Mouse (Mus musculus) heart, adult 2 months (tissue): ENCODE measurements around the gene Slc38a10.

Experiments
- CTCF ChIP-seq: fragments of 200-600 bp; IDR thresholded peaks from 2 replicates; pipeline ENCODE4 v1.8.1; 2022; ENCODE audit warnings: antibody characterized with exemption, mild to moderate bottlenecking, moderate library complexity
- POLR2A ChIP-seq: fragments of 200-500 bp; IDR thresholded peaks from 2 replicates; pipeline ENCODE4 v1.6.1; 2011; ENCODE audit warnings: mild to moderate bottlenecking, low read depth, low read length, control low read depth; ENCODE audit not compliant: insufficient read depth

DNA sequence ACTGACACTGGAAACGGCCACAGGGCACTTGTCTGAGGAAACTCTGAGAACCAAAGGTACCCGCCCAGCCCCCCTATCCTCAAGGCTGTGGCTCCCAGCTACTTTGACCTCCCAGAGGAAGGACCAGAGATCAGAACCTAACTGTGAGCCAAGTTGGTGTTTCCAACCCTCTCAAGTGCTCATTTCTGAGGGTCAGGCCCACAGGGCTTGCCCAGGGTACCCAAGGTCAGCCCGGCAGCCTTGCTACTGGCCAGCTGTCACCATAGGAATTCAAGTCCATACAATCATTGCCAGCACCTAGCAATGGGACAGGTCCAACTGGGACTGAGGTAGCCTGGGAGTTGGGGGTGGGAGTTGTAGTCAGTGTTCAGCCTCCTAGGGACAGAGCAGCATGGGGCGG, 60.5 kb downstream of the Slc38a10 start:
- TF ChIP-seq CTCF, result no peak
- no peak for TF ChIP-seq POLR2A
